Mouse (Mus musculus): ENCODE results near the gene Lrrc3. TPM values are rescaled to one million over a fixed set of nuclear protein-coding genes. Genes with fewer than 3 reads are reported as not detected.

Gene Lrrc3
- total RNA-seq, 2 experiments from 2014 or later: 4.2 to 5.7 TPM

- no peak for DNase-seq
These were observed 32.7 kb downstream of the Lrrc3 start for GRCm38 (mm10) chr10:77869651-77870050.

- no peak for DNase-seq
These were observed 34.8 kb downstream of the Lrrc3 start for GRCm38 (mm10) chr10:77867546-77867945.

- DNase-seq: peak; percentile 25 to 32
These were observed 37.6 kb downstream of the Lrrc3 start for GRCm38 (mm10) chr10:77864762-77865143.

GRCm38 (mm10) chr10:77864067-77864761 is 38.1 kb downstream of the Lrrc3 start:
- DNase-seq: peak; percentile 38

GRCm38 (mm10) chr10:77861675-77862074 is 40.7 kb downstream of the Lrrc3 start, which contains the start of gene Gm3285:
Gm3285 (plus strand) TSS chr10:77861975.
- DNase-seq: no peak

- no peak for DNase-seq
These were observed 49.8 kb downstream of the Lrrc3 start, which contains the start of gene Gm10318 for GRCm38 (mm10) chr10:77852559-77852958. Gm10318 (plus strand) TSS chr10:77852859.

Other genes with a start within 250 kb of the Lrrc3 start
- gene Tspear, start 216.0 kb downstream of the Lrrc3 start, total RNA-seq (2021): under 1 TPM; 0.16 to 0.23 TPM
- gene Gm19402, start 211.8 kb downstream of the Lrrc3 start, total RNA-seq (2021): not detected
- not detected for gene Gm9508, start 205.3 kb downstream of the Lrrc3 start, total RNA-seq (2021)
- gene Gm10272, start 195.9 kb downstream of the Lrrc3 start, total RNA-seq (2021): not detected
- gene Gm10024, start 191.1 kb downstream of the Lrrc3 start, total RNA-seq (2021): not detected
- not detected for gene Gm10142, start 186.7 kb downstream of the Lrrc3 start, total RNA-seq (2021)
- gene Krtap12-1, start 181.9 kb downstream of the Lrrc3 start, total RNA-seq (2021): not detected
- gene Gm10100, start 176.1 kb downstream of the Lrrc3 start, total RNA-seq (2021): not detected
- gene Gm18596, start 159.9 kb downstream of the Lrrc3 start, total RNA-seq (2021): not detected
- gene Gm9736, start 151.2 kb downstream of the Lrrc3 start, total RNA-seq (2021): not detected
- not detected for gene Gm3233, start 142.9 kb downstream of the Lrrc3 start, total RNA-seq (2021)
- gene Gm3238, start 131.2 kb downstream of the Lrrc3 start, total RNA-seq (2021): not detected
- gene Gm7138, start 125.6 kb downstream of the Lrrc3 start, total RNA-seq (2021): not detected
- not detected for gene Gm3250, start 120.0 kb downstream of the Lrrc3 start, total RNA-seq (2021)
- gene Gm7137, start 114.3 kb downstream of the Lrrc3 start, total RNA-seq (2021): not detected
- not detected for gene Gm9639, start 107.5 kb downstream of the Lrrc3 start, total RNA-seq (2021)
- not detected for gene Gm19668, start 103.4 kb downstream of the Lrrc3 start, total RNA-seq (2021)
- not detected for gene Gm9507, start 90.7 kb downstream of the Lrrc3 start, total RNA-seq (2021)
- not detected for gene Gm2696, start 87.9 kb downstream of the Lrrc3 start, total RNA-seq (2021)
- not detected for gene Krtap10-4, start 75.4 kb downstream of the Lrrc3 start, total RNA-seq (2021)
- gene Krtap10-10, start 66.6 kb downstream of the Lrrc3 start, total RNA-seq (2021): not detected
- gene Gm36176, start 55.7 kb downstream of the Lrrc3 start, total RNA-seq (2021): not detected
- not detected for gene Gm10318, start 49.7 kb downstream of the Lrrc3 start, total RNA-seq (2021)
- gene Gm3285, start 40.6 kb downstream of the Lrrc3 start, total RNA-seq (2021): not detected
- gene Trpm2, start 68.0 kb upstream of the Lrrc3 start, total RNA-seq (2021): 1 to 10 TPM; 2.2 to 4.7 TPM
- gene 1810043G02Rik, start 76.0 kb upstream of the Lrrc3 start, total RNA-seq (2021): 10 to 100 TPM; 18.6 to 20.9 TPM
- gene Pfkl, start 107.5 kb upstream of the Lrrc3 start, total RNA-seq (2021): 100 to 1,000 TPM; 116 to 131 TPM
- gene Dnmt3l, start 139.4 kb upstream of the Lrrc3 start, total RNA-seq (2021): 10 to 100 TPM; 24.1 to 38.1 TPM
- not detected for gene Aire, start 141.1 kb upstream of the Lrrc3 start, total RNA-seq (2021)
- gene Icosl, start 166.8 kb upstream of the Lrrc3 start, total RNA-seq (2021): 10 to 100 TPM; 11.6 to 21.6 TPM